Mouse (Mus musculus) embryonic facial prominence, embryonic 10.5 days (tissue): ENCODE measurements at regions not wholly inside any gene's neighbourhood (a gene's known extent, or its start where the extent isn't known, plus 50 kb on each side); places are given as distances from the start of the nearest gene placed in this dataset.

ENCODE experiments used
- DNase-seq: peaks from one replicate; pipeline ENCODE4 v3.0.0-alpha.2; 2017; ENCODE audit warnings: low spot score
- H3K27ac ChIP-seq: fragments of 300-500 bp; sonication (generic); replicated peaks from 2 replicates; pipeline ENCODE4 v1.5.1; 2016; ENCODE audit warnings: mild to moderate bottlenecking
- H3K27me3 ChIP-seq: fragments of 300-500 bp; sonication (generic); replicated peaks from 2 replicates; pipeline ENCODE4 v1.6.1; 2016; ENCODE audit warnings: low read depth, mild to moderate bottlenecking; ENCODE audit not compliant: poor library complexity, severe bottlenecking
- H3K36me3 ChIP-seq: fragments of 300-500 bp; sonication (generic); replicated peaks from 2 replicates; pipeline ENCODE4 v1.6.1; 2016; ENCODE audit warnings: mild to moderate bottlenecking, moderate library complexity
- H3K4me1 ChIP-seq: fragments of 300-500 bp; sonication (generic); 2 replicates; pipeline ENCODE4 v1.6.1; 2016
- H3K4me3 ChIP-seq: fragments of 300-500 bp; sonication (generic); 2 replicates; pipeline ENCODE4 v1.5.1; 2016; ENCODE audit warnings: mild to moderate bottlenecking, moderate library complexity
- H3K9me3 ChIP-seq: fragments of 300-500 bp; sonication (generic); 2 replicates; pipeline ENCODE4 v1.6.1; 2016; ENCODE audit warnings: mild to moderate bottlenecking
- WGBS: fragments of 180-500 bp; shearing (Covaris S2); methylation state at CpG from one replicate; pipeline ENCODE4 v1.1.7; 2016; 5-methylcytosine and 5-hydroxymethylcytosine counted together

DNA sequence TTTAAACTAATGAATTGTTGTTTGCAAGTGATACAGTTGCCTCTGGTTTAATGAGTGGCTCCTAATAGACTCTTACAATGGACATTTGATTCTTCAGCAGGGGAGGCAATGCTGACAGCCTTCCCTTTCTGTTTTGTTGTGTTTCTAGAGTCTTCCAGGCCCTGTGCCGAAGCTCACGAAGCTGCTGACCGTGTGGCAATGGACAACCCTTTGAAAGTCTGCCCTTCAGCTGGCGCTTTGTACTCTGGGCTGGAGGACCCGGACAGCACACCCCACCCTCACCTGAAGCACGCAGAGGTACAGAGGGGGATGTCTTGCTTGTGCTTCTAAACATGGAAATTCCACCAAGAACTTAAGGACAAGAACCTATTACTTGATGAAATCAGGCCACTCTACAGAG, 85.3 kb upstream of the Kcnd3 start:
- Histone ChIP-seq H3K27me3 (no peaks in the 10 kb centered on the region), H3K27ac (no peak overlapping the region), H3K9me3 (no peaks in the 10 kb centered on the region), H3K36me3 (no peaks in the 10 kb centered on the region), H3K4me3 (no peak overlapping the region), H3K4me1 (no peaks in the 10 kb centered on the region)
- 90% methylated on average over 6 of the region's 6 CpGs for WGBS
- no peak for DNase-seq

DNA sequence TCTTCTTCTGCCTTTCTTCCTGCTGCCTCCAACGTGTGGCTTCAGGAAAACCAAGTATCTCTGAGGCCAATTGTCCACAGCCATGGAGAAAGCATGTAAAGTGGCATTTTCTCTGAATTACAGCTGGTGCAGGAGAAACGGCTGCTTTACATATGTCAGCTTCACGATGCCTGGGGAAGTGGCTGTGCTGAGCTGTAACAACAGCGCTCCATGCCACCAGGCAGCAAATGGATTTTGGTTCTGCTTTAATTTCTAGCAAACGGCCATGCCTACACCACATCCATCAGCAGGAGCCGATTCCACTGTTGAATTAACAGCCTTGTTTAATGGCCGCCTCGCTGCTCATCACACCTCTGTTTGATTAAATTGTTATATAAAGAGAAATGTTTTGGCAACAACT, 84.2 kb upstream of the Kcnd3 start:
- no peaks in the 10 kb centered on the region for H3K4me1 ChIP-seq
- 85% methylated on average over 8 of the region's 8 CpGs for WGBS
- no peak overlapping the region for H3K4me3 ChIP-seq
- H3K36me3 ChIP-seq: no peaks in the 10 kb centered on the region
- no peaks in the 10 kb centered on the region for H3K27me3 ChIP-seq
- H3K27ac ChIP-seq: no peak overlapping the region
- no peak for DNase-seq
- no peaks in the 10 kb centered on the region for H3K9me3 ChIP-seq

DNA sequence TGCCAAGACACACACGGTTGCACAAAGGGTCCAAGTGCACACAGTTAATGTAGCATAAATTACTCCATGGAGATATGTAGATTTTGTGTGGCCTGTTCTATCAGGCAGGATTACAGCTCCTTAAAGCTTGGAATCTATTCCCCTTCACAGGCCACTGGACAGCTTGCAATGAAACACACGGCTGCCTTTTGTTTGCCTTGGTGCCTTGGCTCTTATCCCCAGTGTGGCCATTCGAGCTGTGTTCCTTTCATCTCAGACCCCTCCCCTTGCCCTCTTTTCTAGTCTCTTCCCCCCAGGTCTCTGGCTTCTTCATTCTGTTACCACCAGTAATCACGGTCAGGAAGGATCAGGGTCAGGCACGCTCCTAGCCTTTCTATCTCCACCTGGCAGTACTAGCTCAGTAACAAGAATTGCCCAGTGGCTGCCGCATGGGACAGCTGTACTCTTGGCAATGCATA, 79.7 kb upstream of the Kcnd3 start:
- H3K4me1 ChIP-seq: peaks cover 3% of the 10 kb centered on the region; the same call in 1 of the 2 replicates
- WGBS: 63% methylated on average over 6 of the region's 6 CpGs
- H3K9me3 ChIP-seq: no peaks in the 10 kb centered on the region
- DNase-seq: no peak
- no peaks in the 10 kb centered on the region for H3K27me3 ChIP-seq
- H3K36me3 ChIP-seq: no peaks in the 10 kb centered on the region
- no peak overlapping the region for H3K4me3 ChIP-seq
- H3K27ac ChIP-seq: no peak overlapping the region

DNA sequence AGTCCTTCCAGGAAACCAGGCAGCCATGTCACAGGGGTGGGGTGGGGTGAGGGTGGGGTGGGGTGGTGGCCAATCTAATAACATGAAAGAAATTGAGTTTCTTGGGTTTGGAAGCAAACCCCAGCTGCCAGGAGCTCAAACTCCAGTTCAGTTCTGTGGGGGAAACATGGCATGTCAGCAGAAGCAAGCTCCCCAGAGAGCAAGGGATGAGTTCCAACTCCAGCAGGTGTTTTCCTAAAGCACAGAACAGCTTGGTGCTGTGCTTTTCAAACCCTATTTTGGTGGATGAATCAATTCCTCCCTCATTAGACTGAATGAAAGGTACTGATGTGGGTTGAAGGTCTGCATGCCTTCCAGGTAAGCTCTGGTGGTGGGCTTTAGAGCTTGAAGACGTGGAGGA, 77.8 kb upstream of the Kcnd3 start:
- WGBS: 85% methylated on average over 1 of the region's 1 CpGs
- H3K27me3 ChIP-seq: no peaks in the 10 kb centered on the region
- H3K9me3 ChIP-seq: no peaks in the 10 kb centered on the region
- no peak for DNase-seq
- H3K4me3 ChIP-seq: no peak overlapping the region
- no peak overlapping the region for H3K27ac ChIP-seq
- peaks cover 3% of the 10 kb centered on the region; the same call in 1 of the 2 replicates for H3K4me1 ChIP-seq
- H3K36me3 ChIP-seq: no peaks in the 10 kb centered on the region

DNA sequence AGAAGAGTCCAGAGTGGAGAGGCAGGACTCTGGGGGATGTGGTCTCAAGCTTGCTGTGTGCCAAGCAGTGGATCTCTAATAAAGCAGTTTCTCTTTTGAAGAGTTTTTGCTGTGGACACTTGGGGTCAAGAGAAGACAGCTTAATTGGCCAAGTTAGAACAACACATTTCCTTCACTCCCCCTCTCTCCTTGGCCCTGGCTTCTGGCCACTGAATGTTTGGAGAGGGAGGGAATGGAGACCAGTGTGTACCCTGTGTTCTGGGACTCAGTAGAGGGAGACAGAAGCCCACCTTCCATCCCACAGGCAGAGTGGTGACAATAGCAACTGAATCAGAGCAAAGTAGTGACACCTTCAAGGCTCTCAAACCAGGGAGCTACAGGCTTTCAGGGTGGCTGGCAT, 77.3 kb upstream of the Kcnd3 start:
- peaks cover 3% of the 10 kb centered on the region; the same call in 1 of the 2 replicates for H3K4me1 ChIP-seq
- H3K36me3 ChIP-seq: no peaks in the 10 kb centered on the region
- no peak overlapping the region for H3K27ac ChIP-seq
- H3K9me3 ChIP-seq: no peaks in the 10 kb centered on the region
- H3K4me3 ChIP-seq: no peak overlapping the region
- DNase-seq: no peak
- no peaks in the 10 kb centered on the region for H3K27me3 ChIP-seq

DNA sequence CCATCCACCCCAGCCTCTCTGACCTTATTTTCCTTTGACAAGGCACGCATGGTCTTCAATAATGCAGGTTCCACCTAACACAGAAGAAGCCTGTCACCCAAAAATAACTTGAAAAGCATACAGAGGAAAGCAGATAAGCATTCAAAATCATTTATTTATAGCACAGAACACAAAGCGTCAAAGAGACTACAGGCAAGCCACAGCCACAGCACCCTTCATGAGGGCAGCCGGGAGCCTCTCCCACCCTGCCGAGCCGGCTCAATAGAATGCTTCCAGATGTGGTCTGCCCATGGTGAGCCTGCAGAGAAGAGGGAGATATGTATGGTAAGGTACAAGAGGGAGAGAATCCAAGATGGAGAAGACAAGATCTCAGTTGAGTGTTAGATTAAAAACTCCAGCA, 76.7 kb upstream of the Kcnd3 start:
- DNase-seq: no peak
- Histone ChIP-seq H3K9me3 (no peaks in the 10 kb centered on the region), H3K36me3 (no peaks in the 10 kb centered on the region), H3K27ac (no peak overlapping the region), H3K27me3 (no peaks in the 10 kb centered on the region), H3K4me1 (peaks cover 3% of the 10 kb centered on the region; the same call in 1 of the 2 replicates), H3K4me3 (no peak overlapping the region)
- 68% methylated on average over 5 of the region's 5 CpGs for WGBS

DNA sequence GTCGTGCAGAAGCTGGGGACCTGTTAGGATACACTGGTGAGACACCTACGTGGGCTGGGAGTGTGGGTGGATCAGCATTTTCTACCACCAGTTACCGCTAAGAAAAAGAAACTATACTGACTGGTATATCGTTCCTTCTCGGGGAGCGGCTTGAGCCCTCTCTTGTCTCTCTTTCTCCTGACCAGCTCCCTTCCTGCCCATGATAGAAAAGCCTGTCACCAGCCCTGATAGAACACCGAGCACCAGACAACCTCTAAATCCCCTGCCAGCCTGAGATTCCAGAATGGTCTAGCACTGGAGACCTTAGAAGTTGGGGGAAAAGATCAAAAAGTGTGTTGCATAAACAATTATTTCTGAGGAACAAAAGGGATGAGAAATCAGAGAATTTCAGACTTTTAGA, 76.3 kb upstream of the Kcnd3 start:
- whole genome bisulfite sequencing: 84% methylated on average over 7 of the region's 7 CpGs
- no peaks in the 10 kb centered on the region for H3K27me3 ChIP-seq
- no peak overlapping the region for H3K4me3 ChIP-seq
- no peaks in the 10 kb centered on the region for H3K9me3 ChIP-seq
- peaks cover 3% of the 10 kb centered on the region; the same call in 1 of the 2 replicates for H3K4me1 ChIP-seq
- DNase-seq: no peak
- no peaks in the 10 kb centered on the region for H3K36me3 ChIP-seq
- no peak overlapping the region for H3K27ac ChIP-seq

DNA sequence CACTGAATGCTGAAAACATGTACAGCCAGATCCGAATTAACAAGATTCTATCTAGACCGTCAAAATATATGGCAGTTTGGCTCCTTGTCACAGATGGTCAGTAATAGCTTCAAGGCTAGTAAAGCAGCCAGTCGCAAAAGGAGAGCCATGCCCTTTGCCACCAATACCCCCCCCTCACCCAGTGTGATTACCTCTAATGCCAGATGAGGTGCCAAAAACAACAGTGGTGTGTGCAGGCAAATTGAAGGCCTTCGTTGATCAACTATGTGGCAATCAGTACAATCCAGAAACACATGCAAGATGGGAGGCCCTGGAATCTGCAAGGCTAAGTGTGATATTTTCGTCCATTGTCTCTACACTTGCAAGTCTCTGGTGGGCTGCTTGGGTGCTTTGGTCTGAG, 75.8 kb upstream of the Kcnd3 start:
- no peak for DNase-seq
- 71% methylated on average over 5 of the region's 5 CpGs for WGBS
- no peak overlapping the region for H3K4me3 ChIP-seq
- H3K27me3 ChIP-seq: no peaks in the 10 kb centered on the region
- no peak overlapping the region for H3K27ac ChIP-seq
- no peaks in the 10 kb centered on the region for H3K36me3 ChIP-seq
- peaks cover 3% of the 10 kb centered on the region; the same call in 1 of the 2 replicates for H3K4me1 ChIP-seq
- H3K9me3 ChIP-seq: no peaks in the 10 kb centered on the region

DNA sequence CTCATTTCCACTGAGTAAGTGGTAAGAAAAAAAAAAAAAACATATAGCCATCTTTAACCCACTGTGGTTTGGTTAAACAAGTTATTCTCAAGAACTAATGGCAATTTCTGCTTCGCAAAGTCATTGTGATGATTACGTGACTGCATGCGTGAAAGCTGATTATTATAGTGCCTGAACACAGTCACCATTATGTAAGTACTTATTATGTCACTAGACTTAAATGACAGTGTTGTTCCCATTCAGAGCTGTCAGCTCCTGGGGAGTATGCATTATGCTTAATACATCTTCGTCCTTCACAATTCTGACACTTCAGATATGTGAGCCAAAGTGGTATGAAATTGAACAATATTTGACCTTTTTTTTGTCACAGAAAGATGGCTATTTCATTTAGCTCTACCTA, 71.3 kb upstream of the Kcnd3 start:
- no peaks in the 10 kb centered on the region for H3K36me3 ChIP-seq
- H3K4me3 ChIP-seq: no peak overlapping the region
- 90% methylated on average over 4 of the region's 4 CpGs for WGBS
- DNase-seq: no peak
- H3K27ac ChIP-seq: no peak overlapping the region
- H3K27me3 ChIP-seq: no peaks in the 10 kb centered on the region
- H3K9me3 ChIP-seq: no peaks in the 10 kb centered on the region
- no peaks in the 10 kb centered on the region for H3K4me1 ChIP-seq

DNA sequence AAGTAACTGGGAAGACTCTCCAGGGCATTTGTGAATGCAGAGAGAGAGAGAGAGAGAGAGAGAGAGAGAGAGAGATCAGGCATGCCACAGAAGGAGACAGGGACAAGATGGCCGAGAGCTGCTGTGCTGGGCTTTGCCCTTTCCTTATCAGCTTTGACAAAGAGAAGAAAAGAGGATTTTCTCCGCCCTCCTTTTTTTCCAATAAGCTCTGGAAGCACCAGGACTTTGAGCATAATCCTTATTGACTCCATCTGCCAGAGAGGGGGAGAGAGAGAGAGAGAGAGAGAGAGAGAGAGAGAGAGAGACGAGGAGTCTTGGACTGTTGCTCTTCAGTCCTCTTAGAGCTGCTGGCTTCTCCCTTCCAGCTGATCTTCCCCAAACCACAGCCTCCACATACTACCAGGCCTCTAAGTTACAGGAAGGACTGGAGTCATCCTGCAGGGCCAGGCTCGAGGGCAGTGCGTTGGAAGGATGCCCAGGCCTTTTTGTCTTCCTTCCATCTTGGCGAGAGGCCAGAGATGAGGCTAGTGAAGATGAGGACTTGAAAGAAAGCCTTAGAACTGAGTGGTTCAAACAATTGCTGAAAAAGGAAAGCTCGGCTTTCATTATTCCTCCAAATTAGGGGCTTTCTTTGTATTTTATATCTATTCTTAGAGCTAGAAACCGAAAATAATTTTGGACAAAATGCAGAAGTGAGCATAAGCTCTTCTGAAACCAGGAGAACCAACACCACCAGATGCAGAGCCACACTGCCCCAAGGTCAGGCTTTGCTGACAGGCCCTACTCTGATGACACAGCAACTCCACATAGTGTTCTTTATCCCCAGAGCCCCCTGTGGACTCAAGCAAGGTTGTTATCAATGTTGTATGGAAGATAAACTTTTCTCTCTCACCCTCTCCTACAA, 59.3 kb upstream of the Kcnd3 start:
- Histone ChIP-seq H3K27me3 (no peaks in the 10 kb centered on the region), H3K27ac (no peak overlapping the region), H3K4me1 (no peaks in the 10 kb centered on the region), H3K4me3 (no peak overlapping the region), H3K36me3 (no peaks in the 10 kb centered on the region), H3K9me3 (no peaks in the 10 kb centered on the region)
- DNase-seq: no peak
- WGBS: 73% methylated on average over 8 of the region's 8 CpGs
